Comparison of ENCODE assay signal across 18 mouse cellular contexts in genomic region chr1:182574666-182575049, GRCm38 (mm10). TPM values are rescaled to one million over a fixed set of nuclear protein-coding genes. Genes with fewer than 3 reads are reported as not detected.
DNase-seq lines count a peak whose midpoint lies in the region; ATAC-seq and TF ChIP-seq lines count a peak whose summit lies in the region.
"Had no signal": no experiment of that assay in that cellular context is flagged by ENCODE, and none has a peak within 500 bp of the region (broad histone marks: within the 10 kb centered on the region; RNA-seq: fewer than 3 reads in every experiment).

No protein-coding gene starts in this region.

- no peak for DNase-seq in hindbrain, embryonic 10.5 days (ENCODE audit: low spot score)
- peak; percentile 55 for DNase-seq in lung, postnatal 14 days
- DNase-seq in midbrain, postnatal 0 days (ENCODE audit: low spot score): no peak
- no peak for DNase-seq in embryo, embryonic 9.5 days (ENCODE audit: extremely low spot score)
- DNase-seq in right cerebral cortex, postnatal 25 days: no peak
- no peak for DNase-seq in adrenal gland, postnatal 36 days
- DNase-seq: adrenal gland, postnatal 14 days; gastrocnemius, postnatal 14 days; kidney, adult 11 months; kidney, postnatal 25 days; liver; thymus, postnatal 4 days had no signal

- H3K36me3 ChIP-seq in hindbrain, embryonic 10.5 days: no peaks in the 10 kb centered on the region
- H3K36me3 ChIP-seq in hindbrain, embryonic 16.5 days (ENCODE audit: control insufficient read depth, insufficient read depth, low read length): no peaks in the 10 kb centered on the region
- H3K36me3 ChIP-seq in intestine, embryonic 16.5 days (ENCODE audit: control insufficient read depth, insufficient read depth, low read length): no peaks in the 10 kb centered on the region
- H3K36me3 ChIP-seq in midbrain, postnatal 0 days (ENCODE audit: insufficient read depth, low read length): no peaks in the 10 kb centered on the region

- peak overlapping the region; percentile 79 for H3K27ac ChIP-seq in hindbrain, embryonic 10.5 days
- no peak overlapping the region for H3K27ac ChIP-seq in hindbrain, embryonic 16.5 days (ENCODE audit: low read depth, low read length)
- no peak overlapping the region for H3K27ac ChIP-seq in intestine, embryonic 16.5 days (ENCODE audit: low read length)
- peak overlapping the region; percentile 47; the same call in 1 of the 2 replicates for H3K27ac ChIP-seq in midbrain, postnatal 0 days (ENCODE audit: low read depth, low read length)

- WGBS in hindbrain, embryonic 10.5 days: 60% methylated on average over 4 of the region's 4 CpGs
- 47% methylated on average over 4 of the region's 4 CpGs for WGBS in hindbrain, embryonic 16.5 days
- WGBS in intestine, embryonic 16.5 days: 33% methylated on average over 4 of the region's 4 CpGs
- WGBS in midbrain, postnatal 0 days: 28% methylated on average over 4 of the region's 4 CpGs

- peaks cover 34% of the 10 kb centered on the region for H3K27me3 ChIP-seq in hindbrain, embryonic 10.5 days (ENCODE audit: insufficient read depth, poor library complexity, severe bottlenecking)
- H3K27me3 ChIP-seq in hindbrain, embryonic 16.5 days (replicated peaks; ENCODE audit: control insufficient read depth, insufficient read depth, low read length): no peaks in the 10 kb centered on the region
- no peaks in the 10 kb centered on the region for H3K27me3 ChIP-seq in intestine, embryonic 16.5 days (replicated peaks; ENCODE audit: control insufficient read depth, insufficient read depth, low read length)
- H3K27me3 ChIP-seq in midbrain, postnatal 0 days (ENCODE audit: insufficient read depth, low read length): no peaks in the 10 kb centered on the region

- TF ChIP-seq CTCF in midbrain, postnatal 0 days (IDR thresholded peaks at IDR 0.05): no peak

- H3K4me3 ChIP-seq in hindbrain, embryonic 10.5 days: no peak overlapping the region
- H3K4me3 ChIP-seq in hindbrain, embryonic 16.5 days (ENCODE audit: low read length): no peak overlapping the region
- H3K4me3 ChIP-seq in intestine, embryonic 16.5 days (ENCODE audit: low read length): no peak overlapping the region
- no peak overlapping the region for H3K4me3 ChIP-seq in midbrain, postnatal 0 days (ENCODE audit: low read depth, low read length)
- H3K4me3 ChIP-seq: megakaryocyte, embryonic 14.5 days had no signal

- H3K4me1 ChIP-seq in hindbrain, embryonic 10.5 days (replicated peaks): peaks cover 20% of the 10 kb centered on the region
- H3K4me1 ChIP-seq in hindbrain, embryonic 16.5 days (ENCODE audit: control insufficient read depth, insufficient read depth, low read depth, low read length): peaks cover 9% of the 10 kb centered on the region
- H3K4me1 ChIP-seq in intestine, embryonic 16.5 days (ENCODE audit: control insufficient read depth, insufficient read depth, low read length): peaks cover 2% of the 10 kb centered on the region; the same call in 1 of the 2 replicates
- H3K4me1 ChIP-seq in midbrain, postnatal 0 days (ENCODE audit: insufficient read depth, low read length): peaks cover 8% of the 10 kb centered on the region
- H3K4me1 ChIP-seq: megakaryocyte, embryonic 14.5 days had no signal

- no peak overlapping the region for H3K4me2 ChIP-seq in hindbrain, embryonic 16.5 days (ENCODE audit: low read length)
- H3K4me2 ChIP-seq in intestine, embryonic 16.5 days (ENCODE audit: low read depth, low read length): no peak overlapping the region
- H3K4me2 ChIP-seq in midbrain, postnatal 0 days (ENCODE audit: low read depth, low read length, poor library complexity, severe bottlenecking): no peak overlapping the region

- ATAC-seq in hindbrain, embryonic 16.5 days: no peak
- peak; percentile 77 for ATAC-seq in intestine, embryonic 16.5 days
- no peak for ATAC-seq in midbrain, postnatal 0 days (ENCODE audit: low FRiP score)

- H3K9ac ChIP-seq in hindbrain, embryonic 16.5 days (ENCODE audit: low read depth, low read length): no peak overlapping the region
- H3K9ac ChIP-seq in intestine, embryonic 16.5 days (ENCODE audit: low read depth, low read length): no peak overlapping the region
- no peak overlapping the region for H3K9ac ChIP-seq in midbrain, postnatal 0 days (replicated peaks; ENCODE audit: low read length, poor library complexity, severe bottlenecking)

- H3K9me3 ChIP-seq in hindbrain, embryonic 10.5 days: no peaks in the 10 kb centered on the region
- no peaks in the 10 kb centered on the region for H3K9me3 ChIP-seq in hindbrain, embryonic 16.5 days (ENCODE audit: control insufficient read depth, low read length)
- H3K9me3 ChIP-seq in intestine, embryonic 16.5 days (ENCODE audit: control insufficient read depth, low read length): no peaks in the 10 kb centered on the region
- no peaks in the 10 kb centered on the region for H3K9me3 ChIP-seq in midbrain, postnatal 0 days (ENCODE audit: low read length)
- H3K9me3 ChIP-seq: megakaryocyte, embryonic 14.5 days had no signal

RNA-seq across cellular contexts. Expression of gene Capn8, which starts 9.9 kb away (rescaled TPM):
- 0.08 TPM in 1 of 2 replicates, not detected in the other for polyA plus RNA-seq in hindbrain, embryonic 10.5 days (2016; fragmentation: Nextera tagmentation; extraction: Ambion mirVana)
- polyA plus RNA-seq in hindbrain, embryonic 16.5 days (2015; fragmentation: Nextera tagmentation; extraction: Ambion mirVana): 0.09 TPM in 1 of 2 replicates, not detected in the other
- polyA plus RNA-seq in intestine, embryonic 16.5 days (2015; fragmentation: Nextera tagmentation; extraction: Ambion mirVana): 3.6 and 4.2 TPM in 2 replicates
- 0.28 TPM in 1 of 2 replicates, not detected in the other for total RNA-seq in midbrain, postnatal 0 days (2014; rRNA removed)
- 0.11 and 0.31 TPM in 2 replicates for polyA plus RNA-seq in midbrain, postnatal 0 days (2015; fragmentation: Nextera tagmentation; extraction: Ambion mirVana)
- total RNA-seq in adrenal gland, postnatal 36 days (2021): under 1 TPM in 1 of 2 experiments, not detected in 1; 0.13 TPM
- total RNA-seq: gastrocnemius, postnatal 14 days; layer of hippocampus, postnatal 36 days had no signal
- polyA plus RNA-seq: heart, postnatal 0 days; neural tube, embryonic 14.5 days had no signal

RNA-seq across cellular contexts. Expression of gene Capn2, which starts 57.2 kb away (rescaled TPM):
- 91.3 and 105 TPM in 2 replicates for polyA plus RNA-seq in hindbrain, embryonic 10.5 days (2016; fragmentation: Nextera tagmentation; extraction: Ambion mirVana)
- 93.9 and 102 TPM in 2 replicates for polyA plus RNA-seq in hindbrain, embryonic 16.5 days (2015; fragmentation: Nextera tagmentation; extraction: Ambion mirVana)
- polyA plus RNA-seq in intestine, embryonic 16.5 days (2015; fragmentation: Nextera tagmentation; extraction: Ambion mirVana): 74.8 and 77.0 TPM in 2 replicates
- 84.3 and 88.2 TPM in 2 replicates for total RNA-seq in midbrain, postnatal 0 days (2014; rRNA removed)
- polyA plus RNA-seq in midbrain, postnatal 0 days (2015; fragmentation: Nextera tagmentation; extraction: Ambion mirVana): 78.6 and 82.1 TPM in 2 replicates
- total RNA-seq in adrenal gland, postnatal 36 days (2021): 10 to 100 TPM; 67.0 to 88.1 TPM

Comparison
In these comparisons a context has a peak if more than half of its experiments do, and no peak if none do; other contexts are left out.
1. H3K27ac ChIP-seq: peak in hindbrain, embryonic 10.5 days (single experiment) and midbrain, postnatal 0 days (single experiment); none in hindbrain, embryonic 16.5 days (single experiment) and intestine, embryonic 16.5 days (single experiment).